In the genomic region with DNA sequence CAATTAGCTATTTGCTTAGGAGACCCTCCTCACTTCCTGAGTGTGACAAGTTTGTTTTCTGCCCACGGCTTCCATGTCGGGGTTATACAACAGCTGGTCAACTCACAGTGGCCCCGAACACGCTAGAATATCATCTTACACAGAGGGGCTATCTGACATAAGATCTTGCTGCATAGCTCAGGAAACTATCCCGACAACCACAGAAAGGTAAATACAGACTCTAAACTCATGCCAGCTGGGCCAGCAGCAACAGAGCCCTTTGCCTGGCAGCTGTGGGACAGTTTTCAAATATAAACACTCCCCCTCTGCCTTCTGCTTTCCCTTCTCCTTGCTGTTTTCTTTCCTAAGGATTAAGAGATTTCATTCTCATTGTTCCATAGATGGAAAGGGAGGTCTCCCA, we compare ENCODE assay signal across 17 mouse cellular contexts.
DNase-seq lines count a peak whose midpoint lies in the region; ATAC-seq and TF ChIP-seq lines count a peak whose summit lies in the region.
"Had no signal": no experiment of that assay in that cellular context is flagged by ENCODE, and none has a peak within 500 bp of the region (broad histone marks: within the 10 kb centered on the region; RNA-seq: fewer than 3 reads in every experiment).

No protein-coding gene starts in this region.

- no peak for TF ChIP-seq CTCF in lung, embryonic 14.5 days (IDR thresholded peaks at IDR 0.05; ENCODE audit: low read depth)

- H3K4me1 ChIP-seq in lung, embryonic 14.5 days (ENCODE audit: insufficient read depth): no peaks in the 10 kb centered on the region
- peaks cover 7% of the 10 kb centered on the region; the same call in 1 of the 2 replicates for H3K4me1 ChIP-seq in embryonic facial prominence, embryonic 12.5 days
- H3K4me1 ChIP-seq: forebrain, embryonic 13.5 days had no signal

- H3K9ac ChIP-seq in lung, embryonic 14.5 days: no peak overlapping the region
- H3K9ac ChIP-seq in embryonic facial prominence, embryonic 12.5 days: no peak overlapping the region
- H3K9ac ChIP-seq: forebrain, embryonic 13.5 days; liver, postnatal 0 days had no signal

- 0 out of 2 replicates have a peak overlapping the region, but pooled peaks have one; percentile 24 for H3K27ac ChIP-seq in lung, embryonic 14.5 days (ENCODE audit: low read depth)
- peak overlapping the region; percentile 50; the same call in 1 of the 2 replicates for H3K27ac ChIP-seq in embryonic facial prominence, embryonic 12.5 days
- H3K27ac ChIP-seq: forebrain, embryonic 13.5 days; heart, adult 2 months had no signal

- H3K79me2 ChIP-seq in myocyte (ENCODE audit: control insufficient read depth, insufficient read depth): no peaks in the 10 kb centered on the region

- no peak overlapping the region for H3ac ChIP-seq in myocyte (ENCODE audit: control insufficient read depth, insufficient read length)

- no peaks in the 10 kb centered on the region for H3K36me3 ChIP-seq in lung, embryonic 14.5 days (ENCODE audit: insufficient read depth)
- H3K36me3 ChIP-seq in embryonic facial prominence, embryonic 12.5 days: no peaks in the 10 kb centered on the region
- no peaks in the 10 kb centered on the region for H3K36me3 ChIP-seq in myocyte (ENCODE audit: control insufficient read depth, insufficient read depth)

- no peak overlapping the region for H3K4me2 ChIP-seq in lung, embryonic 14.5 days
- no peak overlapping the region for H3K4me2 ChIP-seq in embryonic facial prominence, embryonic 12.5 days (replicated peaks)
- H3K4me2 ChIP-seq in myocyte (ENCODE audit: low read depth): peak overlapping the region; percentile 26
- H3K4me2 ChIP-seq: forebrain, embryonic 13.5 days had no signal

- H3K4me3 ChIP-seq in lung, embryonic 14.5 days (ENCODE audit: low read depth, low read length): no peak overlapping the region
- H3K4me3 ChIP-seq in embryonic facial prominence, embryonic 12.5 days: no peak overlapping the region
- no peak overlapping the region for H3K4me3 ChIP-seq in myocyte
- H3K4me3 ChIP-seq: forebrain, embryonic 13.5 days; heart, adult 2 months had no signal

- TF ChIP-seq POLR2A in myocyte (IDR thresholded peaks at IDR 0.05; ENCODE audit: insufficient read length, low read depth): no peak

- H3K9me3 ChIP-seq in lung, embryonic 14.5 days (ENCODE audit: low read depth, low read length): no peaks in the 10 kb centered on the region
- no peaks in the 10 kb centered on the region for H3K9me3 ChIP-seq in embryonic facial prominence, embryonic 12.5 days
- H3K9me3 ChIP-seq: forebrain, embryonic 13.5 days had no signal

- WGBS in lung, embryonic 14.5 days: 23% methylated on average over 5 of the region's 5 CpGs
- WGBS in embryonic facial prominence, embryonic 12.5 days: 10% methylated on average over 5 of the region's 5 CpGs

- DNase-seq in heart, adult 11 months: peak; percentile 63
- no peak for DNase-seq in heart, adult 9 months (ENCODE audit: low spot score in 2 of 2)
- peak; percentile 46 for DNase-seq in lung, embryonic 14.5 days
- no peak for DNase-seq in lung, postnatal 4 days
- no peak for DNase-seq in adipocyte (ENCODE audit: low spot score)
- no peak for DNase-seq in gastrocnemius, postnatal 10 days
- DNase-seq: adrenal gland, postnatal 25 days; cerebellum, adult 11 months; cerebellum, postnatal 10 days; gastrocnemius, postnatal 14 days; heart, adult 2 months; kidney, adult 8-10 months; liver, postnatal 0 days; lung, postnatal 36 days had no signal

- no peaks in the 10 kb centered on the region for H3K27me3 ChIP-seq in lung, embryonic 14.5 days (ENCODE audit: insufficient read depth, low read length)
- no peaks in the 10 kb centered on the region for H3K27me3 ChIP-seq in embryonic facial prominence, embryonic 12.5 days
- no peaks in the 10 kb centered on the region for H3K27me3 ChIP-seq in myocyte (ENCODE audit: control insufficient read depth, insufficient read depth, insufficient read length)
- H3K27me3 ChIP-seq: forebrain, embryonic 13.5 days had no signal

- no peak for ATAC-seq in lung, embryonic 14.5 days (ENCODE audit: insufficient read depth)
- no peak for ATAC-seq in embryonic facial prominence, embryonic 12.5 days (ENCODE audit: insufficient number of reproducible peaks, insufficient read depth, low FRiP score, low TSS enrichment)
- ATAC-seq: forebrain, embryonic 13.5 days; liver, postnatal 0 days had no signal

TF ChIP-seq in myocyte, 11 proteins besides CTCF, POLR2A, EP300 and RAD21:
- peak in 2 of 3 experiments; percentile 49 to 68 for TF ChIP-seq MYOD1 (IDR thresholded peaks at IDR 0.05; ENCODE audit: control insufficient read depth in 1 of 3, insufficient read length in 2 of 3, low read depth in 2 of 3)
- TF ChIP-seq MYOG (IDR thresholded peaks at IDR 0.05; ENCODE audit: control insufficient read depth in 1 of 3, insufficient read depth in 1 of 3, insufficient read length in 2 of 3, low read depth in 2 of 3): peak in 1 of 3 experiments; percentile 33
- TF ChIP-seq USF1 (IDR thresholded peaks at IDR 0.05; ENCODE audit: low read depth): no peak

Comparison
In these comparisons a context has a peak if more than half of its experiments do, and no peak if none do; other contexts are left out.
1. DNase-seq: peak in heart, adult 11 months (single experiment) and lung, embryonic 14.5 days (single experiment); none in heart, adult 9 months (0 of 2), lung, postnatal 4 days (0 of 2), adipocyte (single experiment) and gastrocnemius, postnatal 10 days (single experiment).